Mouse (Mus musculus): Measurements from ENCODE around the gene Ppp1r27. TPM values are rescaled to one million over a fixed set of nuclear protein-coding genes. Genes with fewer than 3 reads are reported as not detected.

Ppp1r27 gene
- polyA plus RNA-seq, 1 experiment from 2014 or later, result 1.7 TPM

- no peak overlapping the region for H3K9ac ChIP-seq
- WGBS, result 55% methylated on average over 3 of the region's 3 CpGs
- no peak for ATAC-seq (ENCODE audit: borderline replicate concordance, extremely low read depth, low FRiP score, low TSS enrichment)
These were observed 12.4 kb downstream of the Ppp1r27 start for GRCm38 (mm10) chr11:120538485-120538884.

GRCm38 (mm10) chr11:120535804-120536203, 15.1 kb downstream of the Ppp1r27 start:
- H3K27ac ChIP-seq, result no peak overlapping the region
- no peak for ATAC-seq (ENCODE audit: borderline replicate concordance, extremely low read depth, low FRiP score, low TSS enrichment)
- no peaks in the 10 kb centered on the region for H3K9me3 ChIP-seq
- H3K36me3 ChIP-seq, result no peaks in the 10 kb centered on the region
- H3K4me2 ChIP-seq, result no peak overlapping the region
- H3K4me1 ChIP-seq, result peaks cover 33% of the 10 kb centered on the region
- 69% methylated on average over 3 of the region's 3 CpGs for WGBS
- no peak overlapping the region for H3K9ac ChIP-seq
- peaks cover 33% of the 10 kb centered on the region for H3K27me3 ChIP-seq
- H3K4me3 ChIP-seq, result no peak overlapping the region

More at GRCm38 (mm10) chr11:120538485-120538884, 12.4 kb downstream of the Ppp1r27 start:
- Histone ChIP-seq H3K27me3 (peaks cover 6% of the 10 kb centered on the region), H3K4me1 (peaks cover 27% of the 10 kb centered on the region), H3K9me3 (no peaks in the 10 kb centered on the region), H3K36me3 (peaks cover 13% of the 10 kb centered on the region), H3K4me2 (no peak overlapping the region), H3K4me3 (no peak overlapping the region), H3K27ac (peak overlapping the region; percentile 84)

DNA sequence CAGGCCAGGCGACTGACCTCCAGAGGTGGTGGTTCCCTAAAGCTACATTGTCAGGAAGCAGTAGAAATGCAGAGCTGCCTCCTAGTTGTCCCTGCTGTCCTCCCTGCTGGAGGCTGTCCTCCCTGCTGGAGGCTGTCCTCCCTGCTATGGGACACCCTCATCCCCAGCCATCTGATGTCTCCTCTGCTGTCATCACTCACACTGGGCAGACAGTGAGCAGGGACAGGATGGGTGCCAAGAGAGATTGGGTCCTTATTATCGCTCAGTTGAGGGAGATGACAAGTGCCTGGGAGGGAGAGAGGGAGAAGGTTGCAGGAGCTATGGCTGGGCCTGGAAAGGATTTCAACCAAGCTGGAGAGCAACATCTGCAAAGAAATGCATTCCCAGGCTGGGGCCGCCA, 15.8 kb downstream of the Ppp1r27 start:
- Histone ChIP-seq H3K27me3 (peaks cover 40% of the 10 kb centered on the region), H3K4me3 (no peak overlapping the region), H3K27ac (no peak overlapping the region), H3K9ac (no peak overlapping the region), H3K4me1 (peaks cover 32% of the 10 kb centered on the region), H3K36me3 (no peaks in the 10 kb centered on the region), H3K4me2 (no peak overlapping the region), H3K9me3 (no peaks in the 10 kb centered on the region)
- 59% methylated on average over 3 of the region's 3 CpGs for WGBS
- no peak for ATAC-seq (ENCODE audit: borderline replicate concordance, extremely low read depth, low FRiP score, low TSS enrichment)

- WGBS, result 77% methylated on average over 8 of the region's 8 CpGs
These were observed 16.8 kb downstream of the Ppp1r27 start for GRCm38 (mm10) chr11:120534093-120534492.

DNA sequence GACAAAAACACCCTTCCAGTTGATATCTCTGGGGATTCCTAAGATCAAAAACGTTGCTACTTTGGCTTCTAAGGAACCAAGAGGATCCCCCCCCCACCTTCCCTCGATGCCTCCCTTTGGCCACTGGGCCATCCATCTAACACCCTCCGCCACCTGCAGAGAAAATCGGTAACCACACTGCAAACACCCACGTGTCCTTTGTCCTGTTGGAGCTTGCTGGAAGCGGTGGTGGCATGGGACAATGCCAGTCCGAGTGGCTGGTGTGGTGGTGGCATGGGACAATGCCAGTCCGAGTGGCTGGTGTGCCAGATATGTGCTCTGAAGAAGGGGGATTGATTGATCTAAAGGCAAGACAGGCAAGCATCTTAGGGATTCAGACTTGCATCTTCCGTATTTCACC, 19.3 kb downstream of the Ppp1r27 start:
- Histone ChIP-seq H3K9ac (no peak overlapping the region), H3K4me3 (no peak overlapping the region), H3K4me1 (peaks cover 11% of the 10 kb centered on the region), H3K27me3 (peaks cover 65% of the 10 kb centered on the region), H3K27ac (no peak overlapping the region), H3K36me3 (no peaks in the 10 kb centered on the region), H3K9me3 (no peaks in the 10 kb centered on the region), H3K4me2 (no peak overlapping the region)
- ATAC-seq (ENCODE audit: borderline replicate concordance, extremely low read depth, low FRiP score, low TSS enrichment), result no peak
- WGBS, result 22% methylated on average over 9 of the region's 9 CpGs

More at GRCm38 (mm10) chr11:120534093-120534492, 16.8 kb downstream of the Ppp1r27 start:
- Histone ChIP-seq H3K4me3 (no peak overlapping the region), H3K36me3 (no peaks in the 10 kb centered on the region), H3K27me3 (peaks cover 50% of the 10 kb centered on the region), H3K4me1 (peaks cover 22% of the 10 kb centered on the region), H3K9ac (no peak overlapping the region), H3K4me2 (no peak overlapping the region), H3K9me3 (no peaks in the 10 kb centered on the region), H3K27ac (no peak overlapping the region)
- ATAC-seq (ENCODE audit: borderline replicate concordance, extremely low read depth, low FRiP score, low TSS enrichment), result no peak

DNA sequence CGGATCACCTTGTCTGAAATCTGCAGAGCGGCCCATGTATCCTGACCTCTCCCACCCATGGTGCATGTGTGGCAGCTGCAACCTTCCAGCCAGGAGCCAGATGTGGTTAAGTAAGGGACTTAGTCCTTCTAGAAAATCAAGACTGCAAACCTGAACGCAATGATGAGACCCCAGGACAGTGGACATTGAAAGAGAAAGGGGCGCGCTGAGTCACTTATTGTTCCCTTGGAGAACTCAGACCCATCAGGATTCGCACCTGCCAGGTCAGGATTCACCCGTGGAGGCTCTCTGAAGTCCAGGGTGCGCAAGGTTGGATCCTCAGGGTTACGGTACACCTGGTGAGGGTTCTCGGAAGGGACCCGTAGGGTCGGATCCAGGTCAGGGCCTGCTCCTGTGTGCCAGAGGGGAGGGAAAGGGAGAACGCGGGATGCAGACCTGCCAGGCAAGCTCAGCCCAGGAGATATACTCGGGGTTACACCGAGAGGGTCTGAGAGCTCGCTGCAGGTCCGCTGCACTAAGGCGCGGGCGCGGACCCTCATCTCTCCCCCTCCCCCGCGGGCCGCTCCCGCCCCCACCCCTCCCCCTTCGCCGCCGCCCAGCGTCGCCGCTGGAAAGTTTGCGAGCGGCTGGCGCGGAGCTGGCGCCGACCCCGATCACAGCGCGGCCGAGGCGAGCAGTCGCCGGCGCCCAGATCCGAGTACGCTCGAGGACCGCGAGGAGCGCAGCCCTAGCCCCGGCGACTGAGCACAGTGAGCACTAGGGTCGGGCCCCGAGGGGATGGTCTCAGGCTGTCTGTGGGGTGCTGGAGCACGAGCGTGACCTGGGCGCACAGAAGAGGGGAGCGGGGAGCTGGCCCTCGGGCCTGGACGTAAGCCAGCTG, 20.6 kb downstream of the Ppp1r27 start, which contains the start of gene Gcgr:
Gcgr (plus strand) TSS at position 615 of the 880 bp plus-strand sequence.
- Histone ChIP-seq H3K9ac (peak within 1 kb of the TSS; percentile 48), H3K9me3 (no peaks in the 10 kb centered on the region), H3K27me3 (peaks cover 65% of the 10 kb centered on the region), H3K36me3 (no peaks in the 10 kb centered on the region), H3K4me3 (peak within 1 kb of the TSS; percentile 41), H3K27ac (no peak within 1 kb of the TSS), H3K4me1 (peaks cover 11% of the 10 kb centered on the region), H3K4me2 (peak within 1 kb of the TSS; percentile 85)
- peak; percentile 58; the same call in 1 of the 2 replicates for ATAC-seq (ENCODE audit: borderline replicate concordance, extremely low read depth, low FRiP score, low TSS enrichment)
- WGBS, result 7% methylated on average over 61 of the region's 62 CpGs

- WGBS, result 74% methylated on average over 4 of the region's 4 CpGs
- no peak overlapping the region for H3K4me3 ChIP-seq
- H3K9me3 ChIP-seq, result no peaks in the 10 kb centered on the region
- no peak overlapping the region for H3K9ac ChIP-seq
- H3K4me1 ChIP-seq, result peaks cover 11% of the 10 kb centered on the region
- H3K4me2 ChIP-seq, result no peak overlapping the region
- peaks cover 63% of the 10 kb centered on the region for H3K27me3 ChIP-seq
- H3K27ac ChIP-seq, result no peak overlapping the region
- ATAC-seq (ENCODE audit: borderline replicate concordance, extremely low read depth, low FRiP score, low TSS enrichment), result no peak
- H3K36me3 ChIP-seq, result no peaks in the 10 kb centered on the region
These were observed 22.0 kb downstream of the Ppp1r27 start for GRCm38 (mm10) chr11:120528903-120529302.

DNA sequence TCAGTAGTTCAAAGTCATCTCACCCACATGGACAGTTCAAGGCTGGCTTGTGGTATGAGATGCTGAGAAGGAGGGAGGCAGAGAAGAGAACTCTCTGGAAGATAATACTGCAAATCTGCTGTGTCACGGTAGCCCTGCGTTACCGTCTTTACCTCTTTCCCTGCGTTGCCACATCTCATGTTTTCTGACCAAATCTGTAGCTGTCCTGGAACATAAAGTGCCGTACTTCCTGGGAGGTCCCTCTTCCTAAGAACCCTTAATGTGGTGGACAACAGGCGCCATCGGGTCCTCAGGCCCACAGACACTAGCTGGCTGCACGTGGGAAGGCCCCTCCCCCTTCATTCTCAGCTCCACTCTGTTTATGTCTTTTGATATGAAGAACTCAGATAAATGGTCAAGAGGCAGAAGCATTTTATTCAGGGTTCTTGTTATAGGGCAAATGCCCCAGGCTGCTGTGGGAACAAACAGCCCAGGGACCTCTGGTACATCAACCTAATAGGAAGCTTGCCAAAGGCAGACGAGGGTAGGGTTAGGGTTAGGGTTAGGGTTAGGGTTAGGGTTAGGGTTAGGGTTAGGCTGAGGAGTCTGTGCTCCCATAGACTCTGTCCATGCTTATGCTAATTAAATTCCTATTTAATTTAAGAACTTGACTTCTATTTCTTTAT, 23.1 kb downstream of the Ppp1r27 start:
- Histone ChIP-seq H3K27ac (no peak overlapping the region), H3K36me3 (no peaks in the 10 kb centered on the region), H3K27me3 (peaks cover 52% of the 10 kb centered on the region), H3K4me1 (peaks cover 11% of the 10 kb centered on the region), H3K4me2 (no peak overlapping the region), H3K9ac (no peak overlapping the region), H3K4me3 (no peak overlapping the region), H3K9me3 (no peaks in the 10 kb centered on the region)
- ATAC-seq (ENCODE audit: borderline replicate concordance, extremely low read depth, low FRiP score, low TSS enrichment), result no peak
- 47% methylated on average over 9 of the region's 9 CpGs for WGBS

DNA sequence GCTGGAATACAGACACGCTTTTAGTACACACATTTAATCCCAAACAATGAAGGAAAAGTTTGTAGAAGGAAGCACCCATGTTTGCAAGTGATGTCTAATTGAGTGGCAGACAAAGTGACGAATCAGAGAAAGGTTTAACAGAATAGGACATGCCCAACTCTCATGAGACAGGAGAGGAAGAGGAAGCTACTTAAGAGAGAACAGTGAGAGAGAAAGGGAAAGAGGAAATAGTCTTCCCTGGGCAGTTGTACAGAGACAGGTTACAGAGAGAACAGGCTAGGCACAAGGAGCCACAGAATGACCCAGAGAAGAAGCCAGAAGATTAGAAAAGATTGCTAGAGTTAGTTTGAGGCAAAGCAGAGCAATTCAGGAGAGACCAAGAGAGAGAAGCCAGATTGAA, 25.0 kb downstream of the Ppp1r27 start:
- Histone ChIP-seq H3K4me2 (no peak overlapping the region), H3K9me3 (no peaks in the 10 kb centered on the region), H3K4me3 (no peak overlapping the region), H3K4me1 (peaks cover 6% of the 10 kb centered on the region), H3K9ac (no peak overlapping the region), H3K36me3 (no peaks in the 10 kb centered on the region), H3K27ac (no peak overlapping the region), H3K27me3 (peaks cover 33% of the 10 kb centered on the region)
- 69% methylated on average over 2 of the region's 2 CpGs for WGBS
- no peak for ATAC-seq (ENCODE audit: borderline replicate concordance, extremely low read depth, low FRiP score, low TSS enrichment)

DNA sequence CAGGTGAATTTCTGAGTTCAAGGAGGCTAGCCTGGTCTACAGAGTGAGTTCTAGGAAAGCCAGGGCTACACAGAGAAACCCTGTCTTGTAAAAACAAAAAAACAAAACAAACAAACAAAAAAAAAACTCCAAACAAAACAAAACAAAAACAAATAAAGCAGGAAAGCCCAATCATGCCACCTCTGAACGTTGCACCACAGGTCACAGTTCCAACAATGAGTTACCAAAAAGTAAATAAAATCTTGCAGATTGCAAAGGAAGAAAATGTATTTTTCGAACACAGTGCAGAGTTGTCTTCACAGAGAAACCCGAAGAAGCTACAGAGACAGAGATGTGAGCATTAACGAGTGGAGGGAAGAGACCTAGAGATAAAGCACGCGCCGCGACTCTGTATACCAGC, 28.4 kb downstream of the Ppp1r27 start:
- no peaks in the 10 kb centered on the region for H3K9me3 ChIP-seq
- peaks cover 17% of the 10 kb centered on the region for H3K4me1 ChIP-seq
- no peak overlapping the region for H3K4me3 ChIP-seq
- no peak overlapping the region for H3K9ac ChIP-seq
- ATAC-seq (ENCODE audit: borderline replicate concordance, extremely low read depth, low FRiP score, low TSS enrichment), result no peak
- no peaks in the 10 kb centered on the region for H3K27me3 ChIP-seq
- H3K36me3 ChIP-seq, result no peaks in the 10 kb centered on the region
- no peak overlapping the region for H3K27ac ChIP-seq
- no peak overlapping the region for H3K4me2 ChIP-seq
- WGBS, result 82% methylated on average over 8 of the region's 8 CpGs

- ATAC-seq (ENCODE audit: borderline replicate concordance, extremely low read depth, low FRiP score, low TSS enrichment), result no peak
- Histone ChIP-seq H3K4me1 (peaks cover 17% of the 10 kb centered on the region), H3K4me2 (no peak overlapping the region), H3K27me3 (no peaks in the 10 kb centered on the region), H3K36me3 (no peaks in the 10 kb centered on the region), H3K9me3 (no peaks in the 10 kb centered on the region), H3K27ac (no peak overlapping the region), H3K4me3 (no peak overlapping the region), H3K9ac (no peak overlapping the region)
- 66% methylated on average over 5 of the region's 5 CpGs for WGBS
These were observed 29.9 kb downstream of the Ppp1r27 start for GRCm38 (mm10) chr11:120520967-120521540.

DNA sequence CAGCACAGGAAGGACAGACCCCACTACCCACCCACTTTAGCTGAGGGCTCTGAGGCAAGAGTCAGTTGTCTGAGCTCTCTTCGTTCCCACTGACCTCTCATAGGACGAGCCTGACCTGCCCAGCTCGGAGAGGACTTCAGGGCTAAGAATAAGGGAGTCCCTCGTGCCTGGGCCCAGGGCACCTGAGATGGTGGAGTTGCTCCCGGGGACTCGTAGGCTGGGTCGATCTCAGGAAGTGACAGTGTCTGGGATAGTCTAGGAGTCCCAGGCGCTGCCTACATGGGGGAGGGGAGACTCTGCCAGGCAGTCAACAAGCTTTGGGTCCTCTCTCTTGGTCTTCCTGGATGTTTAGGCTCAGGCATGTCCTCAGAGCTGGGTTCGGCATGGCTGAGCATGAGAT, 30.4 kb downstream of the Ppp1r27 start:
- no peaks in the 10 kb centered on the region for H3K36me3 ChIP-seq
- no peak overlapping the region for H3K4me3 ChIP-seq
- peaks cover 20% of the 10 kb centered on the region for H3K4me1 ChIP-seq
- no peak overlapping the region for H3K4me2 ChIP-seq
- no peak overlapping the region for H3K9ac ChIP-seq
- H3K27ac ChIP-seq, result no peak overlapping the region
- WGBS, result 70% methylated on average over 9 of the region's 9 CpGs
- no peaks in the 10 kb centered on the region for H3K27me3 ChIP-seq
- ATAC-seq (ENCODE audit: borderline replicate concordance, extremely low read depth, low FRiP score, low TSS enrichment), result no peak
- no peaks in the 10 kb centered on the region for H3K9me3 ChIP-seq

Measured in lung, embryonic 15.5 days (tissue).